Mouse (Mus musculus): ENCODE measurements around the gene Zmiz2.

DNA sequence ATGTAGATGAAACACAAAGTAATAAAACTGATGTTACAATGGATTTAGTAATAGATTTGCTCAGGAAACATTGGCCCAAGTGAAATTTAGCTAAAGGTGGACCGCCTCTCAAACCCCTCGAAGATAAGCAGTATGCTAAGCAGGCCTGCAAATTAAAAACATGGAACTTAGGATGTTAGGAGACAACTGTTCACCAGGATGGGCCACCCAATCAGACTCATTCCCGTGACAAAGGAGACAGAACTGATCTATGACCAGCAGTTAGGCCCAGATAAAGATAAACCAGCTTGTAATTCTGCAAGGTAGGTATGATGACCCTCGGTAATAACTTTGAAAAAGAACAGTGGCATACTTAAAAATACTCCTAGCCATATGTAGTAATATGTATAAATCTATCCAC is 54.2 kb downstream of the Zmiz2 start:
- TF ChIP-seq CTCF (IDR thresholded peaks at IDR 0.05; ENCODE audit: low read depth): no peak
- no peak for TF ChIP-seq EP300 (IDR thresholded peaks at IDR 0.05; ENCODE audit: low read depth)
